Mouse (Mus musculus) CH12.LX (cell line): ENCODE data around the gene Cnnm2.

Experiments
- CTCF ChIP-seq, 2 experiments: IDR thresholded peaks in 1 of 2; conservative IDR thresholded peaks in 1 of 2; 2 replicates each; pipeline ENCODE4 v1.5.1; 2011 to 2012; ENCODE audit warnings: low read depth in 2 of 2, low read length in 2 of 2, improper control_type of control experiment in 1 of 2, inconsistent platforms in 1 of 2, mild to moderate bottlenecking in 1 of 2, moderate library complexity in 1 of 2
- ETS1 ChIP-seq: conservative IDR thresholded peaks from 2 replicates; pipeline ENCODE4 v1.6.1; 2012; ENCODE audit warnings: low read depth, mild to moderate bottlenecking, inconsistent platforms, low read length, improper control_type of control experiment, moderate library complexity

DNA sequence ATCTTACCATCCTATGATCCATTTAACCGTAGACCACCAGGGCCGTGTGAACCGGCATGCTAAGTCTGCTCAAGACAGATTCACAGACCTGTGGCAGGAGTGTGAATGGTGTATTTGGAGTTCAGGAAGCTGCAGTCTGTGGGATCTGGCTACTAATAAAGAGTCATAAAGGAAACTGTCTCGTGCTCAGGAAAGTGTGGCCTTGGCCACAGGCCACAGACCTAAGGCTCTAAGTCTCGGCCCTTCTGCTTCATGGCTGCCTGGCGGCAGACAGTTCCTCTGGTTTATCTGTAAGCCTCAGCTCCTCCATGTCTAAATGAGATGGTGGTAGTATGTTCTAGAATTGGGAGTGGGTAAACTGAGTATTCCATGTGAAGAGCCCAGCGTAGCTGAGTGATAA lies 30.0 kb downstream of the Cnnm2 start:
- TF ChIP-seq CTCF (conservative IDR thresholded peaks at IDR 0.05 in 1 of 2, IDR thresholded peaks at IDR 0.05 in 1 of 2; ENCODE audit: low read depth in 2 of 2, low read length in 2 of 2) (no peak), ETS1 (no peak)
